Mouse (Mus musculus) T-helper 1 cell (primary cell): ENCODE results near the gene Mroh3.

Experiments
- in situ Hi-C: fragments of 300-600 bp; cut with MboI, MseI; formaldehyde crosslinking; loops from one replicate; pipeline ENCODE4 v1.15.1; 2025; ENCODE audit warnings: high pct_unique_total_duplicates

Gene Mroh3

GRCm38 (mm10) chr1:136212803-136213202 lies at the start of gene Mroh3:
Gene Mroh3, minus strand, starts transcription at chr1:136212828.
- in situ Hi-C loops = no loop called here

GRCm38 (mm10) chr1:136260635-136261238 lies 48.1 kb upstream of the Mroh3 start, which contains the start of gene Gpr25:
Gene Gpr25, minus strand, starts transcription at chr1:136260873.
- in situ Hi-C loops = no loop called here

DNA sequence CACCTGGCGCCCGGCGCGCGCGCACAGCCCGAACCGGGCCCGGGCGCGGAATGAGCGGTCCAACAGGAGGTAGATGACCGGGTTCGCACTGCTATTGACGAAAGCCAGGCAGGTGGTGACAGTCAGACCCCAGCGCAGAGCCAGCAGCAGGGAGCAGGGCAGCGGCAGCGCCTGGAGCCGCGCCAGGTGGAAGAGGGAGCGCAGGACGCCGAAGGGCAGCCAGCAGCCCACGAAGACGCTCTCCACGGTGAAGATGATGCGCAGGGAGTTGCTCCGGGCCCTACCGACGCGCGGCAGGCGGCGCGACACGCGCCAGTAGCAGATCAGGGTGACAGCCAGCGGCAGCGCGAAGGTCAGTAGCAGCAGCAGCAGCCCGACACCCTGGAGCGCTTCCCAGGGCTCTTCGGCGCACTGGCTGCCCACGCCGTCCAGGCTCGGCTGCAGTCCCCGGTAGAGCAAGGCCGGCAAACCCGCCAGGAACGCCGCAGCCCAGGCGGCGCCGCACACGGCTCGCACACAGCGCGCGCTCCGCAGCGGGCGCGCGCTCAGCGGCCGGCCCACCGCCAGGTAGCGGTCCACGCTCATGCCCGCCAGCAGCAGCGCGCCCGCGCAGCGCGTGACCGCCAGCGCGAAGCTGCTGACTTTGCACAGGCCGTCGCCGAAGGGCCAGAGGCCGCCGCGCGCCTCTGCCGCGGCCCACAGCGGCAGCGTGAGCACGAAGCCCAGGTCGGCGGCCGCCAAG lies 47.4 kb upstream of the Mroh3 start:
- in situ Hi-C loops = no loop called here

- in situ Hi-C loops = no loop called here
Observed at GRCm38 (mm10) chr1:136259543-136259892, 46.9 kb upstream of the Mroh3 start.

GRCm38 (mm10) chr1:136258495-136258894 lies 45.9 kb upstream of the Mroh3 start:
- in situ Hi-C loops = no loop called here

- in situ Hi-C loops = no loop called here
Observed at GRCm38 (mm10) chr1:136255657-136256056, 43.0 kb upstream of the Mroh3 start.

- in situ Hi-C loops = no loop called here
Observed at GRCm38 (mm10) chr1:136255174-136255573, 42.5 kb upstream of the Mroh3 start.

DNA sequence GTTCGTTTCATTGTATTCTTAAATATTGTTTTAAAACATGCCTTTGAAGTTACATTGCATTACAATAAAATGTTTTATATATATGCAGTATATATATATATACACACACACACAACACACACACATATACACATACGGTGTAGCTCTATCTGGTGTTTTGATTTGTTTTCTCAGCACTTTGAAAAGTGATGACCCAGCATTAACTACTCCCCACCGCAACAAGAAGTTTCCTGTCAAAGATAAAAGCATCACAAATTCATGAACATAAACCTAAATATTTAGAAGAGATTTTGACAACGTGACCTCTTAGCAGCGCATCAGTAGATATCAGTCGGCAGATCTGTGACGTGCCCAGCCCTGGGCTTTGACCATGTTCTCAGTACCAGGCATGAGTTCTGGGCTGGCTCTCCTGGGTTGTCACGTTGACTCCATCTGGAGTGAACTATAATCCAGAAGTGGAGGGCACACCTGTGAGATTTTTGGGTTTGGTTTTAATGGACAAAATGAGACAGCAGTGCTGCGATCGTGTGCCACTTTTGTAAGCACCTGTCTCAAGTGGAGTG lies 42.0 kb upstream of the Mroh3 start:
- in situ Hi-C loops = no loop called here

DNA sequence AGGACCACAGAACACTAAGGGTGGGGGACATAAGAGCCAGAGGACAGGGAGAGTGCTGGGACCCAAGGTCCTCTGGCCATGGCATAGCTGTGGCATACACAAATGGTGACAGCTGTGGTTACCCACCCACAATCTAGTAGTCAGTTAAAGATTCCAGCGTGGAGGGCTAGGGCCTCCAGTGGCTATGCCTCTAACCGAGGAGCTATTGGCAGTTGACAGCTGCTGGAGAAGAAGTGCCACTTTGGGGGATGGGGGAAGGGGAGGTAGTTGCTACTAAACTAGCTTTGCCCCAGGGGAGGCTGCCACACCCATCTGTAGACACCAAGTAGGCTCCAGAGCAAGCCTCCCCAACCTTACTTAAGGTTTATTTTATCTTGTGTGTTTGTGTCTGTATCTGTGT lies 40.8 kb upstream of the Mroh3 start:
- in situ Hi-C loops = no loop called here

DNA sequence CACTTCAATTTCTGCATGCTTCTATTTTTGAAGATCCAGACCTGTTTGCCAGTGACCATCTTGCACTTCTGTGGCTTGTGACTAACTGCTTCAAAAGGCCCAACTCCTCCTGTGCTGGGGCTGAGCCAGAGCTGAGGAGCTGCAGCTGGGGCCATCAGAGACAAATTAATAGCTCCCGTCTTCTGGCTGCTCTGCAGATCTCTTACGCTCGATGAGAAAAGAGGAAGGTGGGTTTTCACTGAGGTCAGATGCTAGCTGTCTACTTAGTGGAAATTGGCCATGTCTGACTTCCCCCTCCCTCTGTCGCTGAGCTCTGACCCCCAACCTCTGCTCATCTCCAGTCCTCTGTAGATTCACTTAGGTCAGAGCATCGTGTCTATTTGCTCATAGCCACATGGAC lies 37.0 kb upstream of the Mroh3 start:
- in situ Hi-C loops = no loop called here

DNA sequence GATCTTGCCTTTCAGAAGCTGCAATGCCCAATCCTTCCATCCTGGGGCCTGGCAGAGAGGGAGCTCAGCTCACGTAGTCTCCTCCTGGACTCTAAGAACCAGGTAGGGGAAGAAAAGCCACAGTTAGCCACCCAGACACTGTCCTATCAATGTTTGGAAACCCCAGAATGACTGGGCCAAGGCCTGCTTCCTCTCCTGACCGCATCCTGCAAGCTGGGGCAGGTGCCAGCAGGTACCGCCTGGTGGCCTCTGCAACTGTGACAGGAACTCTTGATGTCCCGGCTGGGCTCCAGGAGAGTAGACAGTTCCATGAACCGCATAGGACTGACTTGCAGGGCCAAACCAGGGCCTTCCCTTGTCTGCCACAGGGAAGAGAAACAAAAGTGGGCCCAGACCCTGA lies 34.8 kb upstream of the Mroh3 start:
- in situ Hi-C loops = no loop called here

- in situ Hi-C loops = no loop called here
Observed at GRCm38 (mm10) chr1:136244469-136244868, 31.8 kb upstream of the Mroh3 start.

DNA sequence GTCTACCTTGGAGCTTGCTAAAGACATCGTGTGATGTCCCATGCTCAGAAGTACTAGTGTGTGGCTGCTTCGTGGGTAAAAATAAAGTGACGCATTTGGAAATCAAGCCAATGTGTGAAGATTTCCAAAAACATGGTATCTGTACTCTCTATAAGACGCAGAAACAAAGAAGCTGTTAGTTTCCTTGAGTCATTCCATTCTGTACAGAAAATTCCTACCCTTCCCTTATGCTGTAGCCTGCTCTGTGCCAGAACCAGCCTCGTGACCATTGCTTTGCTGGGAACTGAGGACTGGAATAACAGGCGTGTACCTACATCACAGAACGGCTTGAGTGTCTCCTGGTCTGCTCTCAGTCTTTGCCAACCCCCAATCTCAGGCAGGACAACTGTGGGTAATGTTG lies 29.2 kb upstream of the Mroh3 start:
- in situ Hi-C loops = no loop called here

GRCm38 (mm10) chr1:136238495-136238894 lies 25.9 kb upstream of the Mroh3 start:
- in situ Hi-C loops = no loop called here

GRCm38 (mm10) chr1:136234595-136235092 lies 22.0 kb upstream of the Mroh3 start:
- in situ Hi-C loops = no loop called here

- in situ Hi-C loops = no loop called here
Observed at GRCm38 (mm10) chr1:136233892-136234594, 21.4 kb upstream of the Mroh3 start, which contains the start of gene Inava. Gene Inava, minus strand, starts transcription at chr1:136234264.

- in situ Hi-C loops = no loop called here
Observed at GRCm38 (mm10) chr1:136232986-136233790, 20.6 kb upstream of the Mroh3 start.

DNA sequence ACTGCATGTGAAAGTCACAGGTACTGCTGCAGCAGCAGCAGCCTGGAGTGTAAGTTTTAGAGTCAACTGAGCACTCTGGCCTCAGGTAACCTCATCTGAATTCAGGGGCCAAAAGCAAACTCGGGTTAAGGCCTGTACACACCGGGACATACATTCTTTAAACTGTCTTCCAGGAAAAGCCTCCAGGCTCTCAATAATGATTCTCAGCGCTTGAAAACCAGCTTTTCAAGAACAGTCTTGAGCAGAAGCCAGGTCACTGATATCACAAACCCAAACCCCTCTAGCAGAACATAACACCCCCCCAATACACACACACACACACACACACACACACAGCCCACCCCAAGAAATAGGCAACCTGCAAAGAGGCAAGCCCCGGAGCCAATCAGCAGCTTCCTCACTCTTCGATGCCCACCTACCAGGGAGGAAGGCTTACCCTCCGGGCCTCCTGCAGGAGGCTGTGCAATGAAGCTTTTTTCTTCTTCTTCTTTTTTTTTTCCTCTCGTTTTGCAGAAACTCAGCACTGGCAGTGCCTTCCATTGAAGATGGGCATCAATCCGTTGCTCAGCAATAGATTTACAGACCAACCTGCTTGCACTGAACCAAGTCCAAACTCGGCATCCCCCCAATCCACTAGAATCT lies 19.8 kb upstream of the Mroh3 start:
- in situ Hi-C loops = no loop called here

DNA sequence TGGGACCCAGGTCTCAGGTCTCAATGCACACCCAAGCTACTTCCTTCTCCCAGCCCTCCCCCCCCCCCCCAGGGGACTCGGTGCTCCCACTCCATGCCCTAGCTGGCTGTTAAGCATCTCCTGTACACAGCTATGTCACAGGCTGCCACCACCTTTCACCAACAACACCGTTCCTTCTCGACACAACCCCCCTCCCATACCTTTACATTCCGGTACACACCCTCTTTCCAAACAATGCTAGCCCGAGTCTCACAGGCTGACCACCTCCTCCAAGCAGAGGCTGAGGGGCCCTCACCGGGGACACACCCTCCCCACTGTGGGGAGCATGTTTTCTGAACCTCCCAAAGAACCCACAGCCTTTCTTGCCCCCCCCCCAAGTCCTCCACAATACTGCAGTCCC lies 19.0 kb upstream of the Mroh3 start:
- in situ Hi-C loops = no loop called here

DNA sequence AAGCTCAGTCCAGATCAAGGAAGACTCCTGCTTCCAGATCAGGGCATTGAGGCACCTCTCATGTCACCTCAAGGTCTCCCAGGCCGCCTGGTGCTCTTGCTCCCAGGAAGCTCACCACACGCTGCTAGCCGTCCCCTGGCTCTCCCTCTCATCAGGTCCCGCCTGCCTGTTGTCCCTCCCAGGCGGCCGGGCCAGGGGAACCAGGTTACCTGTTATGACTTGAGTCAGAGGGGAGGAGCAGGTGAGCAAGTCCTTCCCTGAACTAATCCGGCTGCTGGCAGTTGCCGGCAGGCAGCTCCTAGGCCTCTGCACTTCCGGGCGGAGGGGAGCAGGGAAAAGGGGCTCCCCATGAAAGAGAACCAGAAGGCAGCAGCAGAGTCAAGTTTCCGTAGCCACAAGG lies 17.6 kb upstream of the Mroh3 start:
- in situ Hi-C loops = no loop called here

DNA sequence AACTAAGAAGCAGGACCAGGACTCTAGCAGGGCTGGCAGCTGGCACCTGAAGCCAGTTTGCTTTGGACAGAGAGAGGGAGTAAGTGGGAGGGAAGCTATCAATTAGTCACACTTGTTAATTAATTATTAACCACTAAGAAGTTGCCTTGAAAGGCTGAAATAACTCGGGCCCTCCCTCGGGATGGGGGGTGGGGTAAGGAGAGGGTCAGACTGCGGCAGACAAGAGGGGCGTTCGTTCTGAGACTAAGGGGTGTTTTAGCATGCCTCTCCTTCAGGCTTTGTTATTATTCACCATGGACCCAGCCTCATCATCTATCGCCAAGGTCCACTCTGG lies 16.4 kb upstream of the Mroh3 start:
- in situ Hi-C loops = no loop called here
